Mouse (Mus musculus): ENCODE measurements at regions not wholly inside any gene's neighbourhood (a gene's known extent, or its start where the extent isn't known, plus 50 kb on each side); places are given as distances from the start of the nearest gene placed in this dataset.
A peak's percentile ranks its signal among the peaks of the same experiment; 100 is the strongest.

- no peak for DNase-seq
These were observed 284.2 kb downstream of the Rnf144a start for GRCm38 (mm10) chr12:26130811-26131210.

GRCm38 (mm10) chr12:26130011-26130410 is 285.0 kb downstream of the Rnf144a start:
- no peak for DNase-seq

GRCm38 (mm10) chr12:26129511-26129910 is 285.5 kb downstream of the Rnf144a start:
- no peak for DNase-seq

GRCm38 (mm10) chr12:26128851-26129250 is 286.2 kb downstream of the Rnf144a start:
- DNase-seq, result no peak

GRCm38 (mm10) chr12:26126260-26126659 is 288.8 kb downstream of the Rnf144a start:
- no peak for DNase-seq

- no peak for DNase-seq
These were observed 290.8 kb downstream of the Rnf144a start for GRCm38 (mm10) chr12:26124211-26124610.

- DNase-seq, result no peak
These were observed 299.6 kb downstream of the Rnf144a start for GRCm38 (mm10) chr12:26115339-26115912.

- DNase-seq, result peak; percentile 52
These were observed 302.7 kb downstream of the Rnf144a start for GRCm38 (mm10) chr12:26112166-26113019.

- DNase-seq, result no peak
These were observed 305.2 kb downstream of the Rnf144a start for GRCm38 (mm10) chr12:26109866-26110265.

- DNase-seq, result no peak
These were observed 310.7 kb downstream of the Rnf144a start for GRCm38 (mm10) chr12:26104372-26104771.

- no peak for DNase-seq
These were observed 312.7 kb downstream of the Rnf144a start for GRCm38 (mm10) chr12:26102384-26102783.

- DNase-seq, result no peak
These were observed 314.9 kb downstream of the Rnf144a start for GRCm38 (mm10) chr12:26100140-26100539.

GRCm38 (mm10) chr12:26099176-26099575 is 315.9 kb downstream of the Rnf144a start:
- DNase-seq, result no peak

- DNase-seq, result no peak
These were observed 322.7 kb downstream of the Rnf144a start for GRCm38 (mm10) chr12:26092311-26092710.

- no peak for DNase-seq
These were observed 323.2 kb downstream of the Rnf144a start for GRCm38 (mm10) chr12:26091865-26092264.

GRCm38 (mm10) chr12:26088389-26088788 is 326.7 kb downstream of the Rnf144a start:
- DNase-seq, result no peak

- no peak for DNase-seq
These were observed 328.1 kb downstream of the Rnf144a start for GRCm38 (mm10) chr12:26086923-26087322.

- DNase-seq, result no peak
These were observed 328.6 kb downstream of the Rnf144a start for GRCm38 (mm10) chr12:26086414-26086813.

GRCm38 (mm10) chr12:26079061-26079625 is 335.9 kb downstream of the Rnf144a start:
- no peak for DNase-seq

- no peak for DNase-seq
These were observed 339.3 kb downstream of the Rnf144a start for GRCm38 (mm10) chr12:26075638-26076254.

- DNase-seq, result no peak
These were observed 342.9 kb downstream of the Rnf144a start for GRCm38 (mm10) chr12:26072180-26072579.

GRCm38 (mm10) chr12:26071610-26072009 is 343.4 kb downstream of the Rnf144a start:
- DNase-seq, result peak; percentile 77

GRCm38 (mm10) chr12:26068685-26069008 is 346.4 kb downstream of the Rnf144a start:
- no peak for DNase-seq
